Mouse (Mus musculus): ENCODE measurements around the gene Ifitm3. TPM values are rescaled to one million over a fixed set of nuclear protein-coding genes. Genes with fewer than 3 reads are reported as not detected.
A peak's percentile ranks its signal among the peaks of the same experiment; 100 is the strongest.

Ifitm3 gene
- total RNA-seq (2014; rRNA removed) (12.2 and 35.9 TPM in 2 replicates), polyA plus RNA-seq (2015; fragmentation: Nextera tagmentation; extraction: Ambion mirVana) (78.8 and 81.3 TPM in 2 replicates)

DNA sequence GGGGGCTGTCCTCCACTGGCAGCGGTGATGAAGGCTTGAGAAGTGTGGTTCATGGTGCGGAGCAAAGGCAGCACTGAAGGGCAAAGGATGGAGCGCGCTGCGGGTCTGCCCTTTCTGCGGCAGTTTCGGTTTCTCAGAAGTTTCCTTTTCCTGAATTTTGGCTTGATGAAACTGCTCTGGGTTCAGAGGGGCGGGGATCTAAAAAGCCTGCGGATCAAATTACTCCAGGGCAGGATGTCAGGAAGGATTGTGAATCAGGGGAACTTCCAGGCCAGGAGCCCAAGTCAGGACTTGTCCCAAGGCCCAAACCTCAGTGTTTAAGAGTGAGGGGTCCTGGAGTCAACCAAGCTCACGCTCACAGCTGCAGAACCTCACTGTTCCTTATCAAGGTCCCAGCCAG is at the start of gene Ifitm3:
Ifitm3 (minus strand) TSS at position 178 of the 400 bp plus-strand sequence.
- H3K9me3 ChIP-seq (ENCODE audit: low read length) = no peaks in the 10 kb centered on the region
- no peak for TF ChIP-seq CTCF (IDR thresholded peaks at IDR 0.05; ENCODE audit: low read depth)
- H3K27ac ChIP-seq (ENCODE audit: low read depth, low read length) = no peak within 1 kb of the TSS
- peak within 1 kb of the TSS; percentile 13; the same call in 1 of the 2 replicates for H3K4me2 ChIP-seq (ENCODE audit: low read depth)
- 38% methylated on average over 10 of the region's 10 CpGs for WGBS
- no peaks in the 10 kb centered on the region for H3K36me3 ChIP-seq (ENCODE audit: insufficient read depth)
- no peaks in the 10 kb centered on the region for H3K27me3 ChIP-seq (ENCODE audit: insufficient read depth, low read length)
- ATAC-seq (no peak), DNase-seq (no peak)
- H3K4me1 ChIP-seq (ENCODE audit: insufficient read depth) = no peaks in the 10 kb centered on the region
- no peak within 1 kb of the TSS for H3K4me3 ChIP-seq (ENCODE audit: low read depth, low read length)
- no peak within 1 kb of the TSS for H3K9ac ChIP-seq

DNA sequence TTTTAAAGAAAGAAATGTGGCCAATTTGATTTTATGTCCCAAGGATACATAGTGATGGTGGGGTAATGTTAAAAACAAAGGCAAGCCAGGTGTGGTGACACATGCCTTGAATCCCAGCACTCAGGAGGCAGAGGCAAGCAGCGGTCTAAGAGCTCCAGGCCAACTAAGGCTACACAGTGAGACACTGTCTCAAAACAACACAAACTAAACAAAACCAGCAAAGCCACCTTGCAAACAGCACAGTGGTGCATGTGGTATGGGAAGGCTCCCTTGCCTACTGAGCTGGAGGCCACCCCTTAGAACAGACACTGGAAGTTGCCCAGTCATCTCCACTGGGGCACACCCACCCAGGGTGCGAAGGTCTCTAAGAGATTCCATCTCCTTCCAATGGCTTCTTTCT is 49.4 kb upstream of the Ifitm3 start:
- Histone ChIP-seq H3K27me3 (ENCODE audit: insufficient read depth, low read length) (no peaks in the 10 kb centered on the region), H3K9me3 (ENCODE audit: low read length) (no peaks in the 10 kb centered on the region), H3K9ac (peak overlapping the region; percentile 99), H3K4me2 (ENCODE audit: low read depth) (peak overlapping the region; percentile 84), H3K27ac (ENCODE audit: low read depth, low read length) (peak overlapping the region; percentile 92), H3K36me3 (ENCODE audit: insufficient read depth) (peaks cover 13% of the 10 kb centered on the region), H3K4me3 (ENCODE audit: low read depth, low read length) (peak overlapping the region; percentile 85), H3K4me1 (ENCODE audit: insufficient read depth) (peaks cover 18% of the 10 kb centered on the region)
- no peak for TF ChIP-seq CTCF (IDR thresholded peaks at IDR 0.05; ENCODE audit: low read depth)
- DNase-seq = no peak
- ATAC-seq = no peak
- WGBS = 66% methylated on average over 2 of the region's 2 CpGs

DNA sequence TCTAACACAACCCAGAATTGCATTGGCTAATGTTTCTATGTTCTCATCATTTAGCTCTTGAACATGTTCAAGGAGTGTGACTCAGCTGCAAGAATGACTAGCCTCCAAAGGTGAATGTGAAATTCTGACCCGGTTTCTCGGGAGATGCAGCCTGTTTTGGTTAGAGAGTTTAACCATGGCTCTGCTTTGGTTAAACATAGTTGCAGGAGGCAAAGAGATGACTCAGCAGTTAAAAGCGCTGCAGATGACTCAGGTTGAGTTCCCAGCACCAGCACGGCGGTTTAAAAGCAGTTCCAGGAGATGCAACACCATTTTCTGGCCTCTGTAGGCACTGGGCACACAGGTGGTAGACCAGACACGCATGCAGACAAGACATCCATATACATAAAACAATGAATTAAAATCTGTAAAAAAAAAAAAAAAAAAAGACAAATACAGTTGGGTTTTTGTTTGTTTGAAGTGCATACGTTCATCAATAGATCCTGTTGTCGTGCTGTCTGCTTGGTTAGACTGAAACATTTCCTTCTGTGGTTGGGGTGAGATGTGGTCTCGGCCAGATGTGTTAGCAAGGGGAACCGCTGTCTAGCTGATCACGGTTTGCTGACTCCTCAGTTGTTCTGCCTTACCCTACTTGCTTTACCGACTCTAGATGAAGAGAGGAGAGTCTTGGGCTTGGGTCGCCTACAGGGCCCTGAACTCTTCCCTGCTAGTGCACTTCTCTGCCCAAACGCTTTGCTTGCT is 48.2 kb upstream of the Ifitm3 start:
- Histone ChIP-seq H3K27me3 (ENCODE audit: insufficient read depth, low read length) (no peaks in the 10 kb centered on the region), H3K9me3 (ENCODE audit: low read length) (no peaks in the 10 kb centered on the region), H3K9ac (no peak overlapping the region), H3K4me2 (ENCODE audit: low read depth) (no peak overlapping the region), H3K36me3 (ENCODE audit: insufficient read depth) (0 out of 2 replicates have a peak, but pooled peaks cover 2% of the 10 kb centered on the region), H3K4me1 (ENCODE audit: insufficient read depth) (peaks cover 18% of the 10 kb centered on the region), H3K4me3 (ENCODE audit: low read depth, low read length) (no peak overlapping the region), H3K27ac (ENCODE audit: low read depth, low read length) (no peak overlapping the region)
- ATAC-seq (no peak), DNase-seq (no peak)
- WGBS = 93% methylated on average over 14 of the region's 14 CpGs
- no peak for TF ChIP-seq CTCF (IDR thresholded peaks at IDR 0.05; ENCODE audit: low read depth)

DNA sequence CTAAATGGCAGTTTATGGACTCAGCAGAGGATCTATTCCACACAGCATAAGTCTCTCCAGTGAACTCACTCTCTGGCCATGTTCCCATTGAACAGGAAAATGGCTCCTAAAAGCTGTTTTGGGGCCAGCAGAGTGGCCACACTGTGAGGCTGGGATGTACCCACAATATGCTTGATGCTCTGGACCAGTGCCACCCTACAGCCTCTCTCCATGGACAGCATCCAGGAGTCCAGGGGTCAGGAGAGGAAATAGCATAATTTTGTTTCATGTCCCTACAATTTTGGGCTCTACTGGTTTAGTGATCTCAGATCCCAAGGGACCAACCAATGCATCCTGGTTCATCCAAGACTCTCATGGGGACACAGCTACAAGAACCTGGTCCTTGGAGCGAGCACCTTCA is 47.0 kb upstream of the Ifitm3 start:
- no peak for TF ChIP-seq CTCF (IDR thresholded peaks at IDR 0.05; ENCODE audit: low read depth)
- no peaks in the 10 kb centered on the region for H3K9me3 ChIP-seq (ENCODE audit: low read length)
- ATAC-seq = no peak

DNA sequence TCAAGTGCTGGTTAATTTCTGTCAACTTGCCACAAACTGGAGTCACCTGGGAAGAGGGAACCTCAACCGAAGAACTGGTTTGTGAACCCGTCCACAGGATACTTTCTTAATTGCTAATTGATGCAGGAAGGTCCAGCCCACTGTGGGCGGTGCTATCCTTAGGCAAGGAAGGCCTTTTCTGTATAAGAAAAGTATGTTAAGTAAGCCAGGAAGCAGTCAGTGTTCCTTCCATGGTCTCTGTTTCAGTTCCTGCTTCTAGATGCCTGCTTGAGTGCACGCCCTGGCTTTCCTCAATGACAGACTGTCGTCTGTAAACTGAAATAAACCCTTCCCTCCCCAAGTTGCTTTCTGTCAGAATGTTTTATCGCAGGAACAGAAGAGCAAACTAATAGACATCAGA is 46.4 kb upstream of the Ifitm3 start:
- TF ChIP-seq CTCF (IDR thresholded peaks at IDR 0.05; ENCODE audit: low read depth) = no peak

More for the DNA sequence above, 47.0 kb upstream of the Ifitm3 start:
- Histone ChIP-seq H3K4me3 (ENCODE audit: low read depth, low read length) (no peak overlapping the region), H3K27me3 (ENCODE audit: insufficient read depth, low read length) (no peaks in the 10 kb centered on the region), H3K27ac (ENCODE audit: low read depth, low read length) (no peak overlapping the region), H3K4me2 (ENCODE audit: low read depth) (no peak overlapping the region), H3K36me3 (ENCODE audit: insufficient read depth) (no peaks in the 10 kb centered on the region), H3K9ac (no peak overlapping the region), H3K4me1 (ENCODE audit: insufficient read depth) (peaks cover 17% of the 10 kb centered on the region)
- 97% methylated on average over 1 of the region's 1 CpGs for WGBS
- DNase-seq = no peak

DNA sequence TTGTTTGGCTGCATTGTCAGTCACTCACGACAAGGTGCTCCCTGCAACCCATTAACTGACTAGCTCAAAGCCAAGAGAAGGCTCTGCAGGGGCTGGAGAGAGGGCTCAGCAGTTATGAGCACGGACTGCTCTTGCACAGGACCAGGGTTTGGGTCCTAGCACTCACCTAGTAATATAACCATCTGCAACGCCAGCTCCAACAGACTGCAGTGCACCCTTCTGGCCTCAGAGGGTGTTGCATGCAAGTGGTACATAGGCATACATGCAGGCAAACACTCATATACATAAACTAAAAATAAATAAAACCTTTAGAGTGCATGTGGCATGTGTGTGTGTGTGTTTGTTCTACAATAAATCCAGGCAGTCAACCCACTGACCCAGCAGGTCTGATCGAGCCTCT is 45.2 kb upstream of the Ifitm3 start:
- Histone ChIP-seq H3K27me3 (ENCODE audit: insufficient read depth, low read length) (no peaks in the 10 kb centered on the region), H3K27ac (ENCODE audit: low read depth, low read length) (no peak overlapping the region), H3K4me1 (ENCODE audit: insufficient read depth) (peaks cover 6% of the 10 kb centered on the region), H3K36me3 (ENCODE audit: insufficient read depth) (no peaks in the 10 kb centered on the region), H3K9ac (no peak overlapping the region), H3K4me3 (ENCODE audit: low read depth, low read length) (no peak overlapping the region), H3K4me2 (ENCODE audit: low read depth) (no peak overlapping the region), H3K9me3 (ENCODE audit: low read length) (no peaks in the 10 kb centered on the region)
- 87% methylated on average over 4 of the region's 4 CpGs for WGBS
- 0 out of 2 replicates have a peak, but pooled peaks have one; percentile 9 for TF ChIP-seq CTCF (IDR thresholded peaks at IDR 0.05; ENCODE audit: low read depth)
- ATAC-seq = no peak
- no peak for DNase-seq

More for the DNA sequence above, 46.4 kb upstream of the Ifitm3 start:
- DNase-seq = no peak
- no peaks in the 10 kb centered on the region for H3K9me3 ChIP-seq (ENCODE audit: low read length)
- H3K27me3 ChIP-seq (ENCODE audit: insufficient read depth, low read length) = no peaks in the 10 kb centered on the region
- H3K4me1 ChIP-seq (ENCODE audit: insufficient read depth) = peaks cover 12% of the 10 kb centered on the region
- no peaks in the 10 kb centered on the region for H3K36me3 ChIP-seq (ENCODE audit: insufficient read depth)
- 96% methylated on average over 6 of the region's 6 CpGs for WGBS
- no peak overlapping the region for H3K27ac ChIP-seq (ENCODE audit: low read depth, low read length)
- no peak overlapping the region for H3K4me2 ChIP-seq (ENCODE audit: low read depth)
- no peak overlapping the region for H3K4me3 ChIP-seq (ENCODE audit: low read depth, low read length)
- no peak for ATAC-seq
- H3K9ac ChIP-seq = no peak overlapping the region

DNA sequence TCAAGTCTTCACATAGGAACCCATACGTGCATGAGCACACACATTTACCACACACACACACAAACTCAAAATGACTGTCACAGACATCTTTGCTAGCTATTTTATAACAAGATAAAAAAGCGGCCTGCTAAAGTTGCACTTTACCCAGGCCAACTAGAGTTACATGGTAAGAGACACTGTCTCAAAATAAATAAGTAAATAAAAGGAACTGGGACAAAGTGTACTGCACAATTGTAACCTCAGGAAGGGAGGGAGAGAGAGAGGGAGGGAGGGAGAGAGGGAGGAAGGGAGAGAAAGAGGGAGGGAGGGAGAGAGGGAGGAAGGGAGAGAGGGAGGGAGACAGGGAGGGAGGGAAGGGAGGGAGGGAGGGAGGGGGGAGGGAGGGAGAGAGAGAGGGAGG is 41.9 kb upstream of the Ifitm3 start:
- no peaks in the 10 kb centered on the region for H3K27me3 ChIP-seq (ENCODE audit: insufficient read depth, low read length)
- no peaks in the 10 kb centered on the region for H3K9me3 ChIP-seq (ENCODE audit: low read length)
- H3K4me3 ChIP-seq (ENCODE audit: low read depth, low read length) = no peak overlapping the region
- no peak overlapping the region for H3K9ac ChIP-seq
- H3K4me1 ChIP-seq (ENCODE audit: insufficient read depth) = 0 out of 2 replicates have a peak, but pooled peaks cover 3% of the 10 kb centered on the region
- no peak for TF ChIP-seq CTCF (IDR thresholded peaks at IDR 0.05; ENCODE audit: low read depth)
- 75% methylated on average over 2 of the region's 2 CpGs for WGBS
- H3K36me3 ChIP-seq (ENCODE audit: insufficient read depth) = no peaks in the 10 kb centered on the region
- DNase-seq (no peak), ATAC-seq (no peak)
- no peak overlapping the region for H3K27ac ChIP-seq (ENCODE audit: low read depth, low read length)
- no peak overlapping the region for H3K4me2 ChIP-seq (ENCODE audit: low read depth)
